Mouse (Mus musculus) cerebellum, adult 2 months (tissue): ENCODE results near the gene Emc6.

Source experiments
- CTCF ChIP-seq: fragments of 200-500 bp; IDR thresholded peaks from 2 replicates; pipeline ENCODE4 v1.5.1; 2011; ENCODE audit warnings: low read depth, mild to moderate bottlenecking, control low read depth, low read length, moderate library complexity, borderline replicate concordance; ENCODE audit not compliant: insufficient read depth
- POLR2A ChIP-seq: fragments of 200-500 bp; IDR thresholded peaks from 2 replicates; pipeline ENCODE4 v1.6.1; 2011; ENCODE audit warnings: low read length, control low read depth, borderline replicate concordance; ENCODE audit not compliant: insufficient read depth

DNA sequence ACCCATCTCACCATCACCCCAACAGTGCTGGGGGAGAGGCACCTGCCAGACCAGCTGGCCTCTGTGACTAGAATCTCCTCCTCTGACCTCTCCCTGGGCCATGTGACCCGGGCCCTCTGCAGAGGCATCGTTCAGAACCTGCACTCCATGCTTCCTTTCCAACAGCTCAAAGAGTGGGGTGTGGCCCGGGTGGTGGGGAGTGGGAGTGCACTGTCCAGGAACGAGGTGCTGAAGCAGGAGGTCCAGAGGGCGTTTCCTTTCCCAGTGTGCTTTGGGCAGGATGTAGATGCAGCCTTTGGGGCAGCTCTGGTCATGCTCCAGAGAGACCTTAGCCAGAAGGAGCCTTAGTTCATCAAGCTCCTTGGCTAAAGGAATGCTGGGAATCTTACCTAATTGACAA, 46.0 kb upstream of the Emc6 start:
- TF ChIP-seq POLR2A (no peak), CTCF (no peak)
